Mouse (Mus musculus) erythroblast, embryonic 14.5 days (primary cell): Measurements from ENCODE around the gene Dclre1c.

ENCODE experiments used
- GATA1 ChIP-seq: IDR thresholded peaks from 2 replicates; pipeline ENCODE4 v1.6.1; 2012; ENCODE audit warnings: low read length, inconsistent platforms, mixed read lengths
- TAL1 ChIP-seq: IDR thresholded peaks from 3 replicates; pipeline ENCODE4 v1.6.1; 2012; ENCODE audit warnings: low read length, inconsistent platforms, mixed read lengths

DNA sequence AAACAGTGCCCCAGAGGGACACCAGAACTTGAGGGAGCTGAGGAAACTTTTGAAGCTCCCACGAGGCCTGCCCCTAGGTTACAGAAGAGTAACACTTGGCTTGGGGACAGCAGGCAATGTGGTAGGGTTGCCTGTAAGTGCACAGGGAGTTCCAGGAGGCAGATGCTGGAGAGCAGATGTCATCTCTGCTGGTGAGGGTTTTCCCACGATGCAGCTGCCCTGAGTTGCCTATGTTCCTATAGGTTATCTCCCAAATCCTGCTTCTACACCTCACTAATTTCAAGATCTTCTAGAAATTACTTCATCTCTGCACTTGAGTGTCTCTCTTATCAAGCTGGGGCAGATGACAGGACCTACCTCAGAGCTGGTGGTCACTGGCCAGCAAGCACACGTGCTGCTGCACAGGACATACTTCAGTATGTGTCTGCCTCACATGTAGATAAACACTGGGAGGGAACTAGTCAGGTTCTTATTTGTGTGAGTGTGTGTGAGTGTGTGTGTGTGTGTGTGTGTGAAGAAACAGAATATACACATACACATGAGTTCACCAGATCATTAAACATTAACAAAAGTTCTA is 70.0 kb downstream of the Dclre1c start:
- no peak for TF ChIP-seq GATA1
- TF ChIP-seq TAL1 = no peak
